Comparison of ENCODE assay signal across 13 mouse cellular contexts in the genomic region with DNA sequence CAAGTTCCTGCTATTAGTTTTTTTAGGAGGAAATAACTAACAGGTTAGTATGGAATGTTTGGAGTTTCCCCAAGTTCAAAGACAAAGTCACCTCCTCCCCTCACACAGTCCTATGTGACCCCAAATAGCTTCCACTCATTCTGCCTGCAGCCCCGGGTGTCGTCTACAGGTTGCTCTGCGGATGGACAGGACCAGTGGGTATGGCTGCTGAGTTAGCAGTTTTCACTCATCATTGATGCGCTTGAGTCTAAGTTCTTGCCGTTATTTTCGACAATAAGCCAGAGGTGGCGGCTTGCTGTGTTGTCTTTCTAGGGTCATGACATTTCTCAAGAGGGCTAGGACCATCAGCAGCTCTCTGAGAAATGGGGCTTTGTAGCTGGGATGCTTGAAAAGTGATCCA. TPM values are rescaled to one million over a fixed set of nuclear protein-coding genes. Genes with fewer than 3 reads are reported as not detected.
DNase-seq lines count a peak whose midpoint lies in the region; ATAC-seq and TF ChIP-seq lines count a peak whose summit lies in the region.
"Had no signal": no experiment of that assay in that cellular context is flagged by ENCODE, and none has a peak within 500 bp of the region (broad histone marks: within the 10 kb centered on the region; RNA-seq: fewer than 3 reads in every experiment).

No protein-coding gene starts in this region.

- H3K79me2 ChIP-seq in CH12.LX (replicated peaks; ENCODE audit: control insufficient read depth, extremely low read depth, insufficient read depth, poor library complexity, severe bottlenecking) (no peaks in the 10 kb centered on the region), myocyte (ENCODE audit: control insufficient read depth, insufficient read depth) (no peaks in the 10 kb centered on the region)

- TF ChIP-seq EP300 in CH12.LX (IDR thresholded peaks at IDR 0.05; ENCODE audit: low read length), result no peak

- TF ChIP-seq POLR2A in CH12.LX (IDR thresholded peaks at IDR 0.05; ENCODE audit: low read depth, low read length), result no peak
- TF ChIP-seq POLR2A in myocyte (IDR thresholded peaks at IDR 0.05; ENCODE audit: insufficient read length, low read depth), result no peak

- DNase-seq in hindbrain, embryonic 10.5 days (ENCODE audit: low spot score), result no peak
- peak; percentile 26 for DNase-seq in 416B (ENCODE audit: low read depth)
- peak; percentile 61 for DNase-seq in CH12.LX (ENCODE audit: extremely low read depth)
- no peak for DNase-seq in layer of hippocampus, postnatal 10 days (ENCODE audit: low spot score in 2 of 2)
- DNase-seq in lung, postnatal 4 days, result no peak
- DNase-seq in T-cell, adult 2 months (ENCODE audit: low spot score), result no peak
- DNase-seq: kidney, adult 18-20 months; layer of hippocampus, adult 9-11 months; liver had no signal

- 0 out of 2 replicates have a peak, but pooled peaks cover 11% of the 10 kb centered on the region for H3K27me3 ChIP-seq in hindbrain, embryonic 13.5 days
- H3K27me3 ChIP-seq in hindbrain, embryonic 10.5 days (ENCODE audit: insufficient read depth, poor library complexity, severe bottlenecking), result peaks cover 9% of the 10 kb centered on the region
- H3K27me3 ChIP-seq in CH12.LX (replicated peaks) (no peaks in the 10 kb centered on the region), myocyte (ENCODE audit: control insufficient read depth, insufficient read depth, insufficient read length) (no peaks in the 10 kb centered on the region)
- H3K27me3 ChIP-seq: heart, embryonic 12.5 days had no signal

- no peaks in the 10 kb centered on the region for H3K36me3 ChIP-seq in hindbrain, embryonic 13.5 days
- H3K36me3 ChIP-seq in hindbrain, embryonic 10.5 days, result no peaks in the 10 kb centered on the region
- no peaks in the 10 kb centered on the region for H3K36me3 ChIP-seq in CH12.LX (replicated peaks in 1 of 2; ENCODE audit: control insufficient read depth in 1 of 2, insufficient read depth in 1 of 2, low read length in 1 of 2)
- no peaks in the 10 kb centered on the region for H3K36me3 ChIP-seq in myocyte (ENCODE audit: control insufficient read depth, insufficient read depth)
- H3K36me3 ChIP-seq: G1E; heart, embryonic 12.5 days had no signal

- WGBS in hindbrain, embryonic 13.5 days, result 74% methylated on average over 7 of the region's 7 CpGs
- 65% methylated on average over 7 of the region's 7 CpGs for WGBS in hindbrain, embryonic 10.5 days

- no peak overlapping the region for H3K9ac ChIP-seq in hindbrain, embryonic 13.5 days
- peak overlapping the region; percentile 56; the same call in 1 of the 2 replicates for H3K9ac ChIP-seq in CH12.LX (ENCODE audit: insufficient read depth, low read depth)
- H3K9ac ChIP-seq: heart, embryonic 12.5 days had no signal

- H3K27ac ChIP-seq in hindbrain, embryonic 13.5 days, result no peak overlapping the region
- no peak overlapping the region for H3K27ac ChIP-seq in hindbrain, embryonic 10.5 days
- no peak overlapping the region for H3K27ac ChIP-seq in CH12.LX (ENCODE audit: insufficient read depth, low read depth)

- no peak overlapping the region for H3ac ChIP-seq in myocyte (ENCODE audit: control insufficient read depth, insufficient read length)

- in situ Hi-C loops in CH12.LX (cut with MboI; ENCODE audit: low pct_ligation_motif_present, low pct_unique_long_range_greater_than_20kb, low sequenced_read_pairs), result loop anchor here (5.0 kb wide), 1 partner anchor 76 kb away; no protein-coding TSS in a partner anchor

- dilution Hi-C loops in CH12.LX (cut with MboI; ENCODE audit: extremely low pct_ligation_motif_present, extremely low pct_unique_long_range_greater_than_20kb, low sequenced_read_pairs), result no loop called here

- TF ChIP-seq RAD21 in CH12.LX (IDR thresholded peaks at IDR 0.05; ENCODE audit: low read depth, low read length), result no peak

- no peak for ATAC-seq in hindbrain, embryonic 13.5 days (ENCODE audit: low FRiP score)

- no peak overlapping the region for H3K4me3 ChIP-seq in hindbrain, embryonic 13.5 days
- no peak overlapping the region for H3K4me3 ChIP-seq in hindbrain, embryonic 10.5 days
- H3K4me3 ChIP-seq in CH12.LX (replicated peaks in 1 of 3; ENCODE audit: low read depth in 2 of 3, low read length in 2 of 3, poor library complexity in 1 of 3) (peak overlapping the region; percentile 54 to 62 (median 55)), myocyte (no peak overlapping the region)
- H3K4me3 ChIP-seq: heart, embryonic 12.5 days had no signal

- H3K9me3 ChIP-seq in hindbrain, embryonic 13.5 days, result no peaks in the 10 kb centered on the region
- peaks cover 3% of the 10 kb centered on the region; the same call in 1 of the 2 replicates for H3K9me3 ChIP-seq in hindbrain, embryonic 10.5 days
- peaks cover 7% of the 10 kb centered on the region for H3K9me3 ChIP-seq in CH12.LX (replicated peaks; ENCODE audit: low read length)

- TF ChIP-seq CTCF in CH12.LX (conservative IDR thresholded peaks at IDR 0.05 in 1 of 2, IDR thresholded peaks at IDR 0.05 in 1 of 2; ENCODE audit: low read depth in 2 of 2, low read length in 2 of 2), result no peak

- H3K4me1 ChIP-seq in hindbrain, embryonic 13.5 days (replicated peaks), result peaks cover 56% of the 10 kb centered on the region
- H3K4me1 ChIP-seq in hindbrain, embryonic 10.5 days (replicated peaks), result peaks cover 29% of the 10 kb centered on the region
- H3K4me1 ChIP-seq in CH12.LX (ENCODE audit: control insufficient read depth in 1 of 2, insufficient read depth in 2 of 2), result peaks cover 13 to 33% of the 10 kb centered on the region in 2 experiments

- H3K4me2 ChIP-seq in hindbrain, embryonic 13.5 days, result peak overlapping the region; percentile 29
- H3K4me2 ChIP-seq in CH12.LX (ENCODE audit: insufficient read depth, low read depth, poor library complexity, severe bottlenecking), result peak overlapping the region; percentile 85
- peak overlapping the region; percentile 98 for H3K4me2 ChIP-seq in myocyte (ENCODE audit: low read depth)
- H3K4me2 ChIP-seq: heart, embryonic 12.5 days had no signal

TF ChIP-seq in CH12.LX, 34 proteins besides CTCF, POLR2A, EP300 and RAD21:
- TF ChIP-seq MAFK (IDR thresholded peaks at IDR 0.05; ENCODE audit: insufficient replicate concordance, low read length) (peak; percentile 99), ETS1 (conservative IDR thresholded peaks at IDR 0.05; ENCODE audit: low read depth, low read length) (peak; percentile 33; the same call in 1 of the 2 replicates), MAX (IDR thresholded peaks at IDR 0.05; ENCODE audit: low read length) (no peak), ZNF384 (IDR thresholded peaks at IDR 0.05; ENCODE audit: low read depth, low read length) (no peak), IRF4 (IDR thresholded peaks at IDR 0.05; ENCODE audit: low read depth, low read length) (no peak)

TF ChIP-seq in myocyte, 11 proteins besides CTCF, POLR2A, EP300 and RAD21:
- TF ChIP-seq MYOD1 (IDR thresholded peaks at IDR 0.05; ENCODE audit: control insufficient read depth in 1 of 3, insufficient read length in 2 of 3, low read depth in 2 of 3) (no peak), TCF3 (IDR thresholded peaks at IDR 0.05; ENCODE audit: insufficient read length, low read depth) (no peak), USF1 (IDR thresholded peaks at IDR 0.05; ENCODE audit: low read depth) (no peak), E2F4 (IDR thresholded peaks at IDR 0.05; ENCODE audit: insufficient read depth) (no peak), MAX (IDR thresholded peaks at IDR 0.05; ENCODE audit: low read depth) (no peak), SRF (IDR thresholded peaks at IDR 0.05; ENCODE audit: control insufficient read depth, insufficient read length, low read depth) (no peak), REST (IDR thresholded peaks at IDR 0.05; ENCODE audit: insufficient read depth, insufficient read length) (no peak), POLR2AphosphoS2 (IDR thresholded peaks at IDR 0.05; ENCODE audit: insufficient read length, low read depth) (no peak), MYOG (IDR thresholded peaks at IDR 0.05; ENCODE audit: control insufficient read depth in 1 of 3, insufficient read depth in 1 of 3, insufficient read length in 2 of 3, low read depth in 2 of 3) (no peak), TCF12 (IDR thresholded peaks at IDR 0.05; ENCODE audit: insufficient read depth, poor library complexity, severe bottlenecking) (no peak), CEBPB (IDR thresholded peaks at IDR 0.05; ENCODE audit: insufficient read depth, poor library complexity, severe bottlenecking) (no peak)

RNA-seq across cellular contexts. Expression of a gene that starts 1.3 kb away (rescaled TPM):
- polyA plus RNA-seq in hindbrain, embryonic 13.5 days (2015; fragmentation: Nextera tagmentation; extraction: Ambion mirVana), result 7.1 and 10.2 TPM in 2 replicates
- polyA plus RNA-seq in hindbrain, embryonic 10.5 days (2016; fragmentation: Nextera tagmentation; extraction: Ambion mirVana), result 0.86 and 1.8 TPM in 2 replicates
- 2.3 and 3.3 TPM in 2 replicates for total RNA-seq in CH12.LX (2012; rRNA removed)
- total RNA-seq in CH12.LX (2014; rRNA removed), result 2.4 and 3.0 TPM in 2 replicates
- 2.7 and 3.6 TPM in 2 replicates for polyA plus RNA-seq in CH12.LX (2012; ENCODE audit: insufficient read length, low read depth)
- 5.7 TPM for polyA plus RNA-seq in myocyte (2012; fragmentation: generic; extraction: Trizol)
- 1 to 10 TPM; 5.7 to 6.6 TPM for total RNA-seq in layer of hippocampus, postnatal 10 days (2021)
- total RNA-seq: G1E had no signal
- polyA plus RNA-seq: G1E had no signal

Comparison
In these comparisons a context has a peak if more than half of its experiments do, and no peak if none do; other contexts are left out.
1. H3K4me2 ChIP-seq: peak in every context shown above with its lines; median percentile 98 in myocyte; 85 in CH12.LX; 29 in hindbrain, embryonic 13.5 days.
2. H3K4me3 ChIP-seq: peak in CH12.LX (3 of 3); none in hindbrain, embryonic 13.5 days (single experiment), hindbrain, embryonic 10.5 days (single experiment) and myocyte (single experiment).
3. DNase-seq: peak in 416B (single experiment) and CH12.LX (single experiment); none in hindbrain, embryonic 10.5 days (single experiment), layer of hippocampus, postnatal 10 days (0 of 2), lung, postnatal 4 days (0 of 2) and T-cell, adult 2 months (single experiment).